In the genomic region with DNA sequence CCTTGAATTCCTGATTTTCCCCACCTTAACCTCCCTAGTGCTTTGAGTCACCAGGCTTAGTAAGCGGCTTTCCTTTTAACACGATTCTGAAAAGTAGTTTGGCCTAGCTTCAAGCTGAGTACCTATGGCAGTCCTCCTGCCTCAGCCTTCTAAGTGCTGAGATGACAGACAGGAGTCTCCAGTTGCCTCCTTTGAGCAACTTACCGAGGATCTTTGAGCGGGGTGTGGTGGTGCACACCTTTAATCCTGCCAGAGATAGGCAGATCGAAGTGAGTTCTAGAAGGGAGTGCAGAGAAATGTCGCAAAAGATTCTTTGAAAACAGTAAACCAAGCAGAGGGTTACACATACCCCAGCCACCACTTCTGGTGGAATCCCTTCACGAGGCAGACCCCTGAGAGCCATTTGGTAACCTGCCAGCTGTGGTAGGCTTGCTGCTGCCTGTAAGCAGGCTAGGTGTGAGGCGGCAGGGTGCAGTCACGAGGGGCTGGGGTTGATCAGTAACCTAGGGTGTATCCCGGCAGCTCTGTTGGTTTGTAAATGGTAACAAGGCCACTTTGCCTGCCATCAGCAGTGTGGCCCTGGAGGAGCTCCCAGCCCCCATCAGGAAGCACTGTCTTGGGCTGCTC, we compare ENCODE assay signal across 8 mouse cellular contexts. TPM values are rescaled to one million over a fixed set of nuclear protein-coding genes. Genes with fewer than 3 reads are reported as not detected.
A peak's percentile ranks its signal among the peaks of the same experiment; 100 is the strongest.
DNase-seq lines count a peak whose midpoint lies in the region; ATAC-seq and TF ChIP-seq lines count a peak whose summit lies in the region.

No protein-coding gene starts in this region.

- peaks cover 76% of the 10 kb centered on the region for H3K4me1 ChIP-seq in heart, embryonic 13.5 days
- H3K4me1 ChIP-seq in midbrain, embryonic 15.5 days = peaks cover 67% of the 10 kb centered on the region

- no peak for ATAC-seq in heart, embryonic 13.5 days (ENCODE audit: extremely low read depth, insufficient number of reproducible peaks, low FRiP score, low TSS enrichment)
- no peak for ATAC-seq in midbrain, embryonic 15.5 days (replicated peaks)

- H3K4me3 ChIP-seq in layer of hippocampus, adult 2 months = peak overlapping the region; percentile 100
- H3K4me3 ChIP-seq in heart, embryonic 13.5 days = peak overlapping the region; percentile 83
- peak overlapping the region; percentile 91 for H3K4me3 ChIP-seq in midbrain, embryonic 15.5 days

- peaks cover 45% of the 10 kb centered on the region for H3K36me3 ChIP-seq in heart, embryonic 13.5 days
- peaks cover 20% of the 10 kb centered on the region for H3K36me3 ChIP-seq in midbrain, embryonic 15.5 days (replicated peaks)

- 2% methylated on average over 10 of the region's 10 CpGs for WGBS in heart, embryonic 13.5 days
- WGBS in midbrain, embryonic 15.5 days = 6% methylated on average over 10 of the region's 10 CpGs

- H3K27ac ChIP-seq in layer of hippocampus, adult 2 months = peak overlapping the region; percentile 100
- H3K27ac ChIP-seq in heart, embryonic 13.5 days (replicated peaks) = peak overlapping the region; percentile 100
- H3K27ac ChIP-seq in midbrain, embryonic 15.5 days = peak overlapping the region; percentile 99

- no peaks in the 10 kb centered on the region for H3K9me3 ChIP-seq in heart, embryonic 13.5 days
- no peaks in the 10 kb centered on the region for H3K9me3 ChIP-seq in midbrain, embryonic 15.5 days

- TF ChIP-seq CTCF in layer of hippocampus, adult 2 months (conservative IDR thresholded peaks at IDR 0.05) = no peak

- H3K9ac ChIP-seq in heart, embryonic 13.5 days = peak overlapping the region; percentile 93
- H3K9ac ChIP-seq in midbrain, embryonic 15.5 days = peak overlapping the region; percentile 95

- DNase-seq in layer of hippocampus, adult 2 months (ENCODE audit: low spot score in 2 of 2) = no peak
- DNase-seq in layer of hippocampus, adult 18-20 months (ENCODE audit: low spot score in 2 of 2) = no peak
- peak; percentile 59 for DNase-seq in adrenal gland, postnatal 14 days
- DNase-seq in kidney, postnatal 36 days = peak; percentile 91 to 96
- DNase-seq in ovary, postnatal 14 days (ENCODE audit: low spot score) = no peak
- DNase-seq in layer of hippocampus, postnatal 14 days (ENCODE audit: low spot score in 2 of 2) = no peak

- H3K27me3 ChIP-seq in heart, embryonic 13.5 days (replicated peaks) = no peaks in the 10 kb centered on the region
- H3K27me3 ChIP-seq in midbrain, embryonic 15.5 days (replicated peaks) = no peaks in the 10 kb centered on the region

- peak overlapping the region; percentile 99 for H3K4me2 ChIP-seq in heart, embryonic 13.5 days
- H3K4me2 ChIP-seq in midbrain, embryonic 15.5 days = peak overlapping the region; percentile 83

RNA-seq across cellular contexts. Expression of gene Ptbp1, which starts 1.4 kb away (rescaled TPM):
- total RNA-seq in layer of hippocampus, adult 2 months (2021) = 10 to 100 TPM; 56.9 to 58.7 TPM
- 10 to 100 TPM; 48.8 to 58.4 TPM for total RNA-seq in layer of hippocampus, adult 18-20 months (2021)
- total RNA-seq in adrenal gland, postnatal 14 days (2021) = 291 and 302 TPM in 2 replicates
- polyA plus RNA-seq in heart, embryonic 13.5 days (2015; fragmentation: Nextera tagmentation; extraction: Ambion mirVana) = 122 and 141 TPM in 2 replicates
- 72.7 and 79.4 TPM in 2 replicates for polyA plus RNA-seq in midbrain, embryonic 15.5 days (2015; fragmentation: Nextera tagmentation; extraction: Ambion mirVana)
- total RNA-seq in layer of hippocampus, postnatal 14 days (2021) = 10 to 100 TPM; 62.9 to 70.2 TPM

RNA-seq across cellular contexts. Expression of gene Prtn3, which starts 18.6 kb away (rescaled TPM):
- 1 to 10 TPM; 1.5 to 2.6 TPM for total RNA-seq in layer of hippocampus, adult 2 months (2021)
- total RNA-seq in layer of hippocampus, adult 18-20 months (2021) = 1 to 10 TPM in 1 of 2 experiments, under 1 TPM in 1; 0.94 to 2.0 TPM
- total RNA-seq in adrenal gland, postnatal 14 days (2021) = 1.0 TPM in 1 of 2 replicates, not detected in the other
- polyA plus RNA-seq in heart, embryonic 13.5 days (2015; fragmentation: Nextera tagmentation; extraction: Ambion mirVana) = 2.5 and 2.6 TPM in 2 replicates
- polyA plus RNA-seq in midbrain, embryonic 15.5 days (2015; fragmentation: Nextera tagmentation; extraction: Ambion mirVana) = 12.2 and 13.3 TPM in 2 replicates
- total RNA-seq in layer of hippocampus, postnatal 14 days (2021) = 1 to 10 TPM; 2.3 to 3.0 TPM

RNA-seq across cellular contexts. Expression of gene Plppr3, which starts 18.8 kb away (rescaled TPM):
- total RNA-seq in layer of hippocampus, adult 2 months (2021) = 10 to 100 TPM; 33.7 to 37.1 TPM
- total RNA-seq in layer of hippocampus, adult 18-20 months (2021) = 10 to 100 TPM; 30.6 to 34.4 TPM
- total RNA-seq in adrenal gland, postnatal 14 days (2021) = 0.93 and 2.2 TPM in 2 replicates
- polyA plus RNA-seq in heart, embryonic 13.5 days (2015; fragmentation: Nextera tagmentation; extraction: Ambion mirVana) = 15.8 and 16.4 TPM in 2 replicates
- 496 and 503 TPM in 2 replicates for polyA plus RNA-seq in midbrain, embryonic 15.5 days (2015; fragmentation: Nextera tagmentation; extraction: Ambion mirVana)
- 10 to 100 TPM; 53.5 to 57.7 TPM for total RNA-seq in layer of hippocampus, postnatal 14 days (2021)

RNA-seq across cellular contexts. Expression of gene Elane, which starts 30.4 kb away (rescaled TPM):
- total RNA-seq in layer of hippocampus, adult 2 months (2021) = not detected
- not detected for total RNA-seq in layer of hippocampus, adult 18-20 months (2021)
- total RNA-seq in adrenal gland, postnatal 14 days (2021) = 0.70 TPM in 1 of 2 replicates, not detected in the other
- polyA plus RNA-seq in heart, embryonic 13.5 days (2015; fragmentation: Nextera tagmentation; extraction: Ambion mirVana) = 0.25 and 0.96 TPM in 2 replicates
- 1.2 TPM in 1 of 2 replicates, not detected in the other for polyA plus RNA-seq in midbrain, embryonic 15.5 days (2015; fragmentation: Nextera tagmentation; extraction: Ambion mirVana)
- not detected for total RNA-seq in layer of hippocampus, postnatal 14 days (2021)

RNA-seq across cellular contexts. Expression of gene Misp, which starts 34.9 kb away (rescaled TPM):
- 1 to 10 TPM in 1 of 2 experiments, under 1 TPM in 1; 0.54 to 1.1 TPM for total RNA-seq in layer of hippocampus, adult 2 months (2021)
- total RNA-seq in layer of hippocampus, adult 18-20 months (2021) = 1 to 10 TPM in 1 of 2 experiments, under 1 TPM in 1; 0.54 to 1.3 TPM
- total RNA-seq in adrenal gland, postnatal 14 days (2021) = 0.26 TPM in 2 replicates
- polyA plus RNA-seq in heart, embryonic 13.5 days (2015; fragmentation: Nextera tagmentation; extraction: Ambion mirVana) = 1.2 and 1.4 TPM in 2 replicates
- polyA plus RNA-seq in midbrain, embryonic 15.5 days (2015; fragmentation: Nextera tagmentation; extraction: Ambion mirVana) = 0.23 and 0.85 TPM in 2 replicates
- total RNA-seq in layer of hippocampus, postnatal 14 days (2021) = under 1 TPM; 0.26 to 0.53 TPM

Comparison
In these comparisons a context has a peak if more than half of its experiments do, and no peak if none do; other contexts are left out.
1. DNase-seq: peak in adrenal gland, postnatal 14 days (single experiment) and kidney, postnatal 36 days (2 of 2); none in layer of hippocampus, adult 2 months (0 of 2), layer of hippocampus, adult 18-20 months (0 of 2), ovary, postnatal 14 days (single experiment) and layer of hippocampus, postnatal 14 days (0 of 2).
2. Peak in every context shown above with its lines, with median percentiles within 50 percentile points of each other: H3K27ac ChIP-seq and H3K4me3 ChIP-seq.